Mouse (Mus musculus): ENCODE results near the gene Kcnd3. TPM values are rescaled to one million over a fixed set of nuclear protein-coding genes. Genes with fewer than 3 reads are reported as not detected.

The Kcnd3 gene
- polyA plus RNA-seq, 1 experiment from 2014 or later: 0.02 TPM

- Histone ChIP-seq H3K9ac (replicated peaks) (no peak overlapping the region), H3K4me1 (ENCODE audit: insufficient read depth) (no peaks in the 10 kb centered on the region), H3K9me3 (ENCODE audit: low read length) (no peaks in the 10 kb centered on the region), H3K4me3 (ENCODE audit: low read depth, low read length) (no peak overlapping the region), H3K4me2 (ENCODE audit: low read depth, low read length) (no peak overlapping the region), H3K27ac (ENCODE audit: low read depth) (no peak overlapping the region), H3K36me3 (replicated peaks; ENCODE audit: insufficient read depth, low read length) (no peaks in the 10 kb centered on the region), H3K27me3 (ENCODE audit: insufficient read depth, low read length) (no peaks in the 10 kb centered on the region)
- TF ChIP-seq EP300 (IDR thresholded peaks at IDR 0.05; ENCODE audit: low read depth) (no peak), CTCF (IDR thresholded peaks at IDR 0.05; ENCODE audit: low read depth) (no peak)
- no peak for DNase-seq
- 36% methylated on average over 2 of the region's 2 CpGs for WGBS (ENCODE audit: insufficient replicate concordance)
- ATAC-seq: no peak
Measured at GRCm38 (mm10) chr3:105511836-105512235, 59.7 kb downstream of the Kcnd3 start.

GRCm38 (mm10) chr3:105514215-105514614, 62.1 kb downstream of the Kcnd3 start:
- Histone ChIP-seq H3K9me3 (ENCODE audit: low read length) (no peaks in the 10 kb centered on the region), H3K27ac (ENCODE audit: low read depth) (no peak overlapping the region), H3K4me2 (ENCODE audit: low read depth, low read length) (no peak overlapping the region), H3K4me1 (ENCODE audit: insufficient read depth) (no peaks in the 10 kb centered on the region), H3K4me3 (ENCODE audit: low read depth, low read length) (no peak overlapping the region), H3K9ac (replicated peaks) (no peak overlapping the region), H3K36me3 (replicated peaks; ENCODE audit: insufficient read depth, low read length) (no peaks in the 10 kb centered on the region), H3K27me3 (ENCODE audit: insufficient read depth, low read length) (no peaks in the 10 kb centered on the region)
- ATAC-seq (no peak), DNase-seq (no peak)
- TF ChIP-seq CTCF (IDR thresholded peaks at IDR 0.05; ENCODE audit: low read depth): no peak
- no peak for TF ChIP-seq EP300 (IDR thresholded peaks at IDR 0.05; ENCODE audit: low read depth)
- 39% methylated on average over 3 of the region's 3 CpGs for WGBS (ENCODE audit: insufficient replicate concordance)

GRCm38 (mm10) chr3:105515035-105515434, 62.9 kb downstream of the Kcnd3 start:
- TF ChIP-seq EP300 (IDR thresholded peaks at IDR 0.05; ENCODE audit: low read depth): no peak
- no peak for TF ChIP-seq CTCF (IDR thresholded peaks at IDR 0.05; ENCODE audit: low read depth)
- Histone ChIP-seq H3K27me3 (ENCODE audit: insufficient read depth, low read length) (no peaks in the 10 kb centered on the region), H3K4me1 (ENCODE audit: insufficient read depth) (no peaks in the 10 kb centered on the region), H3K9ac (replicated peaks) (no peak overlapping the region), H3K9me3 (ENCODE audit: low read length) (no peaks in the 10 kb centered on the region), H3K27ac (ENCODE audit: low read depth) (no peak overlapping the region), H3K36me3 (replicated peaks; ENCODE audit: insufficient read depth, low read length) (no peaks in the 10 kb centered on the region), H3K4me3 (ENCODE audit: low read depth, low read length) (no peak overlapping the region), H3K4me2 (ENCODE audit: low read depth, low read length) (no peak overlapping the region)
- no peak for ATAC-seq
- no peak for DNase-seq

GRCm38 (mm10) chr3:105515640-105516039, 63.5 kb downstream of the Kcnd3 start:
- ATAC-seq: no peak
- no peaks in the 10 kb centered on the region for H3K27me3 ChIP-seq (ENCODE audit: insufficient read depth, low read length)
- H3K9me3 ChIP-seq (ENCODE audit: low read length): no peaks in the 10 kb centered on the region
- no peaks in the 10 kb centered on the region for H3K36me3 ChIP-seq (replicated peaks; ENCODE audit: insufficient read depth, low read length)
- no peak for TF ChIP-seq CTCF (IDR thresholded peaks at IDR 0.05; ENCODE audit: low read depth)
- TF ChIP-seq EP300 (IDR thresholded peaks at IDR 0.05; ENCODE audit: low read depth): no peak
- DNase-seq: no peak
- no peak overlapping the region for H3K4me2 ChIP-seq (ENCODE audit: low read depth, low read length)
- no peak overlapping the region for H3K4me3 ChIP-seq (ENCODE audit: low read depth, low read length)
- H3K27ac ChIP-seq (ENCODE audit: low read depth): no peak overlapping the region
- H3K4me1 ChIP-seq (ENCODE audit: insufficient read depth): no peaks in the 10 kb centered on the region
- WGBS (ENCODE audit: insufficient replicate concordance): 71% methylated on average over 1 of the region's 1 CpGs
- H3K9ac ChIP-seq (replicated peaks): no peak overlapping the region

GRCm38 (mm10) chr3:105520446-105520845, 68.3 kb downstream of the Kcnd3 start:
- H3K27ac ChIP-seq (ENCODE audit: low read depth): no peak overlapping the region
- TF ChIP-seq CTCF (IDR thresholded peaks at IDR 0.05; ENCODE audit: low read depth) (no peak), EP300 (IDR thresholded peaks at IDR 0.05; ENCODE audit: low read depth) (no peak)

GRCm38 (mm10) chr3:105521178-105521631, 69.1 kb downstream of the Kcnd3 start:
- Histone ChIP-seq H3K9ac (replicated peaks) (no peak overlapping the region), H3K4me1 (ENCODE audit: insufficient read depth) (no peaks in the 10 kb centered on the region), H3K4me3 (ENCODE audit: low read depth, low read length) (no peak overlapping the region), H3K4me2 (ENCODE audit: low read depth, low read length) (no peak overlapping the region), H3K36me3 (replicated peaks; ENCODE audit: insufficient read depth, low read length) (no peaks in the 10 kb centered on the region), H3K9me3 (ENCODE audit: low read length) (no peaks in the 10 kb centered on the region), H3K27me3 (ENCODE audit: insufficient read depth, low read length) (no peaks in the 10 kb centered on the region), H3K27ac (ENCODE audit: low read depth) (no peak overlapping the region)
- TF ChIP-seq CTCF (IDR thresholded peaks at IDR 0.05; ENCODE audit: low read depth) (no peak), EP300 (IDR thresholded peaks at IDR 0.05; ENCODE audit: low read depth) (no peak)
- DNase-seq (no peak), ATAC-seq (no peak)
- WGBS (ENCODE audit: insufficient replicate concordance): 55% methylated on average over 12 of the region's 12 CpGs

More at GRCm38 (mm10) chr3:105520446-105520845, 68.3 kb downstream of the Kcnd3 start:
- 48% methylated on average over 6 of the region's 6 CpGs for WGBS (ENCODE audit: insufficient replicate concordance)
- H3K36me3 ChIP-seq (replicated peaks; ENCODE audit: insufficient read depth, low read length): no peaks in the 10 kb centered on the region
- H3K9me3 ChIP-seq (ENCODE audit: low read length): no peaks in the 10 kb centered on the region
- H3K4me3 ChIP-seq (ENCODE audit: low read depth, low read length): no peak overlapping the region
- H3K27me3 ChIP-seq (ENCODE audit: insufficient read depth, low read length): no peaks in the 10 kb centered on the region
- ATAC-seq: no peak
- no peak overlapping the region for H3K4me2 ChIP-seq (ENCODE audit: low read depth, low read length)
- H3K9ac ChIP-seq (replicated peaks): no peak overlapping the region
- no peak for DNase-seq
- no peaks in the 10 kb centered on the region for H3K4me1 ChIP-seq (ENCODE audit: insufficient read depth)

- H3K27ac ChIP-seq (ENCODE audit: low read depth): no peak overlapping the region
- 75% methylated on average over 4 of the region's 4 CpGs for WGBS (ENCODE audit: insufficient replicate concordance)
- no peak for ATAC-seq
- no peaks in the 10 kb centered on the region for H3K36me3 ChIP-seq (replicated peaks; ENCODE audit: insufficient read depth, low read length)
- no peaks in the 10 kb centered on the region for H3K4me1 ChIP-seq (ENCODE audit: insufficient read depth)
- H3K4me3 ChIP-seq (ENCODE audit: low read depth, low read length): no peak overlapping the region
- H3K9ac ChIP-seq (replicated peaks): no peak overlapping the region
- DNase-seq: no peak
- H3K4me2 ChIP-seq (ENCODE audit: low read depth, low read length): no peak overlapping the region
- no peak for TF ChIP-seq CTCF (IDR thresholded peaks at IDR 0.05; ENCODE audit: low read depth)
- no peaks in the 10 kb centered on the region for H3K9me3 ChIP-seq (ENCODE audit: low read length)
- no peaks in the 10 kb centered on the region for H3K27me3 ChIP-seq (ENCODE audit: insufficient read depth, low read length)
Measured at GRCm38 (mm10) chr3:105521639-105522038, 69.5 kb downstream of the Kcnd3 start.

Measured in liver, postnatal 0 days (tissue).